Mouse (Mus musculus): ENCODE data around the gene Tcf25. TPM values are rescaled to one million over a fixed set of nuclear protein-coding genes. Genes with fewer than 3 reads are reported as not detected.
A peak's percentile ranks its signal among the peaks of the same experiment; 100 is the strongest.

Gene Tcf25
- 149 and 163 TPM in 2 replicates for polyA plus RNA-seq (2014; fragmentation: Nextera tagmentation; extraction: Ambion mirVana)

DNA sequence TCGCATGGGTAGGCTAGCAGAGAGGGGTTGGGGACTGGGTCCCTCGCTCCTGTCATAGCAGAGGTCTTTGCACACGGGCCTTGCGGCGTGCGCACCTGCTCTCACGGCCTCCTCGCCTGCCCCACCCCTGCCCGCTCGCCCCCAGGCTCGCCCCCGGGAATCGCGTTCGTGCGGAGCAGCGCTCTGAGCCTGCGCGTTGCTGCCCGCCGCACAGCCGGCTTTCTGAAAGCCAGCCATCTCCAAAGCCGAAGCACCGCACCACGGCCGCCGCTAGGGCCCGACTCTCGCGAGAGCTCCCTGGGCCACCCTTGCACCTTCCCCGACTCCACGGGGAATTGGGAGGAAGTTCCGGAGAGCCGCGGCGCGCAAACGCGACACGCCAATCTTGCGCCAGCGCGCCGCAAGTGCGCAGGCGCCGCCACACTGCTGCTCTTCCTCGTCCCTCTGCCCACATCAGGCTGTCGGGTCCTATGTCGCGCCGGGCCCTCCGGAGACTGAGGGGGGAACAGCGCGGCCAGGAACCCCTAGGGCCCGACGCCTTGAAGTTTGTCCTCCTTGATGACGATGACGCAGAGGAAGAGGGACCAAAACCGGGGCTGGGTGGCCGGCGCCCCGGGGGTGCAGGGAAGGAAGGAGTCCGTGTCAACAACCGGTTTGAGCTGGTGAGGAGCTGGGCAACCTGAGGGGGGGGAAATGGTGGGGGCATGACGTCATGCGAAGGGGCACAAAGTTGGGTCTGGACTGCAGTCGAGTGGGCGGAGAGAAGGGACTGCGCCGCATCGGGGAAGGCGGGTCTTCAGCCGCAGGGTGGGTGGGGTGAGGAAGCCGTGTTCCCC lies at the start of gene Tcf25:
Tcf25 (plus strand) TSS at position 351 of the 836 bp plus-strand sequence.
- Histone ChIP-seq H3K4me1 (ENCODE audit: control insufficient read depth in 2 of 2, insufficient read depth in 2 of 2, low read length in 2 of 2) (peaks cover 3 to 10% of the 10 kb centered on the region in 2 experiments; a peak in 3 of 4 replicates), H3K9ac (ENCODE audit: low read length) (peak within 1 kb of the TSS; percentile 92), H3K27me3 (ENCODE audit: control insufficient read depth, insufficient read depth, low read length) (no peaks in the 10 kb centered on the region), H3K27ac (replicated peaks in 1 of 2; ENCODE audit: control insufficient read depth in 1 of 2, insufficient read depth in 1 of 2, low read depth in 2 of 2, low read length in 2 of 2) (peak within 1 kb of the TSS; percentile 98 to 99), H3K9me3 (ENCODE audit: control insufficient read depth, low read length) (no peaks in the 10 kb centered on the region), H3K4me2 (ENCODE audit: low read length) (peak within 1 kb of the TSS; percentile 87), H3K36me3 (ENCODE audit: control insufficient read depth, insufficient read depth, low read length) (peaks cover 16% of the 10 kb centered on the region; the same call in 1 of the 2 replicates), H3K4me3 (ENCODE audit: control insufficient read depth in 1 of 2, insufficient read depth in 1 of 2, low read depth in 1 of 2, low read length in 2 of 2) (peak within 1 kb of the TSS; percentile 90 to 93)
- ATAC-seq (ENCODE audit: insufficient number of reproducible peaks, insufficient read depth, low FRiP score, low read depth), result peak; percentile 88
- WGBS, result 2% methylated on average over 74 of the region's 75 CpGs

DNA sequence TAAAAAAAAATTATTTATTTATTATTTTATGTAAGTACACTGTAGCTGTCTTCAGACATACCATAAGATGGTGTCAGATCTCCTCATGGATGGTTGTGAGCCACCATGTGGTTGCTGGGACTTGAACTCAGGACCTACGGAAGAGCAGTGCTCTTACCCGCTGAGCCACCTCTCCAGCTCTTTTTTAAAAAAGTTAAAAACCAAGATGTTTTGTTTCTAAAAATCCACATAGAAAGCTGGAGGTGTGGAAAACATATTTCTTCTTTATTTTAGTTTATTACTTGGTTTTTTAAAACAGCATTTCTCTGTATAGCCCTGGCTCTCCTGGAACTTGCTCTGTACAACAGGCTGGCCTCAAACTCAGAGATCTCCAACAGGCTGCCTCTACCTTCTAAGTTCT lies 45.0 kb upstream of the Tcf25 start:
- Histone ChIP-seq H3K9ac (ENCODE audit: low read length) (no peak overlapping the region), H3K27ac (replicated peaks in 1 of 2; ENCODE audit: control insufficient read depth in 1 of 2, insufficient read depth in 1 of 2, low read depth in 2 of 2, low read length in 2 of 2) (no peak overlapping the region), H3K36me3 (ENCODE audit: control insufficient read depth, insufficient read depth, low read length) (no peaks in the 10 kb centered on the region), H3K4me3 (ENCODE audit: control insufficient read depth in 1 of 2, insufficient read depth in 1 of 2, low read depth in 1 of 2, low read length in 2 of 2) (no peak overlapping the region), H3K9me3 (ENCODE audit: control insufficient read depth, low read length) (no peaks in the 10 kb centered on the region), H3K4me2 (ENCODE audit: low read length) (no peak overlapping the region), H3K4me1 (ENCODE audit: control insufficient read depth in 2 of 2, insufficient read depth in 2 of 2, low read length in 2 of 2) (peaks cover 12 to 14% of the 10 kb centered on the region in 2 experiments; a peak in 3 of 4 replicates), H3K27me3 (ENCODE audit: control insufficient read depth, insufficient read depth, low read length) (peaks cover 3% of the 10 kb centered on the region; the same call in 1 of the 2 replicates)
- 96% methylated on average over 2 of the region's 2 CpGs for WGBS
- no peak for ATAC-seq (ENCODE audit: insufficient number of reproducible peaks, insufficient read depth, low FRiP score, low read depth)

DNA sequence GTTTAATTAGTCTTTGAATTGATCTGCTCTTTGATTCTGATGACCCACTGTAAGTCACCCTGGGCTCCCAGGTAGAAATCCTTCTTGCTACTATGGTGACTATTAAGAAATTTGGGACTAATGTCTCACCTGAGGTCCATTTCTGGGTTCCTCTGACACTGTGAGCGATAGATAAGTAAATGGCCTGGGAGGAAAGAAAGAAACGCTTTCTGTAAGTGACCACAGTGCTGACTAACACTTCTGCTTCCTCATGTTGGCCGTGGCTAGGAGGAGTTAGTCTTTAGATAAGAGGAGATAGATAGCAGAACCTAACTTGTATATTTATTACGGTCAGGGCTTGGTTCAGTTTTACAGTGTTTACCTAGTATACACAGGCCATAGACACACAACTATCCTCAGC lies 44.2 kb upstream of the Tcf25 start:
- WGBS, result 41% methylated on average over 4 of the region's 4 CpGs
- H3K9me3 ChIP-seq (ENCODE audit: control insufficient read depth, low read length), result no peaks in the 10 kb centered on the region
- ATAC-seq (ENCODE audit: insufficient number of reproducible peaks, insufficient read depth, low FRiP score, low read depth), result no peak
- no peaks in the 10 kb centered on the region for H3K36me3 ChIP-seq (ENCODE audit: control insufficient read depth, insufficient read depth, low read length)
- no peak overlapping the region for H3K9ac ChIP-seq (ENCODE audit: low read length)
- H3K27ac ChIP-seq (replicated peaks in 1 of 2; ENCODE audit: control insufficient read depth in 1 of 2, insufficient read depth in 1 of 2, low read depth in 2 of 2, low read length in 2 of 2), result no peak overlapping the region
- H3K4me2 ChIP-seq (ENCODE audit: low read length), result no peak overlapping the region
- H3K4me3 ChIP-seq (ENCODE audit: control insufficient read depth in 1 of 2, insufficient read depth in 1 of 2, low read depth in 1 of 2, low read length in 2 of 2), result no peak overlapping the region
- H3K27me3 ChIP-seq (ENCODE audit: control insufficient read depth, insufficient read depth, low read length), result peaks cover 8% of the 10 kb centered on the region; the same call in 1 of the 2 replicates
- peaks cover 12 to 16% of the 10 kb centered on the region in 2 experiments; a peak in 3 of 4 replicates for H3K4me1 ChIP-seq (ENCODE audit: control insufficient read depth in 2 of 2, insufficient read depth in 2 of 2, low read length in 2 of 2)

DNA sequence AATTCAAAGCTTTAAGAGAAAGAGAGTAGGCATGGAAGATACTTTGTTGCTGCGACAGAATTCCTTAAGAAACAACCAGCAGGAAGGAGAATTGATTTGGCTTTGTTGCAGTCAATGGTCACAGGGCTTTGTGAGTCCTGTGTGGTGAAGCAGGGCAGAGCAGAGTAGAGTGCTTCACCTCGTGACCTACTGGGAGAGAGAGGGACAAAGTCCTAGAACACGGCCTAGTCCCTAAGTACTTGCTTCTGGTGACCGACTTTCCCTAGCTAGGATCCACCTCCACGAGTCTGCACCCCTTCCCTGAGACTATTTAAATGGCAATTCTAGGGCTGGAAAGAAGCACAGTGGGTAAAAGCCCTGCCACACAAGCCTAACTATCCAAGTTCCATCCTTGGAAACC lies 43.6 kb upstream of the Tcf25 start:
- H3K9me3 ChIP-seq (ENCODE audit: control insufficient read depth, low read length), result no peaks in the 10 kb centered on the region
- no peak overlapping the region for H3K9ac ChIP-seq (ENCODE audit: low read length)
- peaks cover 11% of the 10 kb centered on the region; the same call in 1 of the 2 replicates for H3K27me3 ChIP-seq (ENCODE audit: control insufficient read depth, insufficient read depth, low read length)
- H3K4me2 ChIP-seq (ENCODE audit: low read length), result no peak overlapping the region
- H3K36me3 ChIP-seq (ENCODE audit: control insufficient read depth, insufficient read depth, low read length), result no peaks in the 10 kb centered on the region
- whole genome bisulfite sequencing, result 70% methylated on average over 5 of the region's 5 CpGs
- ATAC-seq (ENCODE audit: insufficient number of reproducible peaks, insufficient read depth, low FRiP score, low read depth), result no peak
- no peak overlapping the region for H3K27ac ChIP-seq (replicated peaks in 1 of 2; ENCODE audit: control insufficient read depth in 1 of 2, insufficient read depth in 1 of 2, low read depth in 2 of 2, low read length in 2 of 2)
- peaks cover 12 to 17% of the 10 kb centered on the region in 2 experiments; a peak in 3 of 4 replicates for H3K4me1 ChIP-seq (ENCODE audit: control insufficient read depth in 2 of 2, insufficient read depth in 2 of 2, low read length in 2 of 2)
- no peak overlapping the region for H3K4me3 ChIP-seq (ENCODE audit: control insufficient read depth in 1 of 2, insufficient read depth in 1 of 2, low read depth in 1 of 2, low read length in 2 of 2)

DNA sequence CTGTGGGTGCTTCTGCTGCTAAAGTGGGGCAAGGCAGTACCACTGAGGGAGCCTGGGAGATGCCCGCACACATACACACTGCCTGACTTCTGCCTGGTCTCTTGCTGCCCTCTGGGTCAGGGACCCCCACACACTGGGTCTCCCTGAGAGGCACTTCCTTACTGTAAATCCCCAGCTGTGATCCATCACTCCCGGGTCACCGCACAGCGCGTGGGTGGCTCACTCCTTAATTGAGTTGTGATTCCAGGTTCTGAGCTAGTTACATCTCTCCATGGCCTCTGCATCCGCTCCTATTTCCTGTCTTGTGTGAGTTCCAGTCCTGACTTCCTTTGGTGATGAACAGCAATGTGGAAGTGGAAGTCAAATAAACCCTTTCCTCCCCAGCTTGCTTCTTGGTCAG lies 42.9 kb upstream of the Tcf25 start:
- no peak overlapping the region for H3K9ac ChIP-seq (ENCODE audit: low read length)
- no peak overlapping the region; a peak in 1 of 4 replicates for H3K27ac ChIP-seq (replicated peaks in 1 of 2; ENCODE audit: control insufficient read depth in 1 of 2, insufficient read depth in 1 of 2, low read depth in 2 of 2, low read length in 2 of 2)
- H3K9me3 ChIP-seq (ENCODE audit: control insufficient read depth, low read length), result no peaks in the 10 kb centered on the region
- no peak overlapping the region for H3K4me2 ChIP-seq (ENCODE audit: low read length)
- no peak for ATAC-seq (ENCODE audit: insufficient number of reproducible peaks, insufficient read depth, low FRiP score, low read depth)
- no peak overlapping the region for H3K4me3 ChIP-seq (ENCODE audit: control insufficient read depth in 1 of 2, insufficient read depth in 1 of 2, low read depth in 1 of 2, low read length in 2 of 2)
- peaks cover 11% of the 10 kb centered on the region; the same call in 1 of the 2 replicates for H3K27me3 ChIP-seq (ENCODE audit: control insufficient read depth, insufficient read depth, low read length)
- H3K4me1 ChIP-seq (ENCODE audit: control insufficient read depth in 2 of 2, insufficient read depth in 2 of 2, low read length in 2 of 2), result peaks cover 12 to 17% of the 10 kb centered on the region in 2 experiments; a peak in 3 of 4 replicates
- no peaks in the 10 kb centered on the region for H3K36me3 ChIP-seq (ENCODE audit: control insufficient read depth, insufficient read depth, low read length)
- WGBS, result 55% methylated on average over 6 of the region's 6 CpGs

DNA sequence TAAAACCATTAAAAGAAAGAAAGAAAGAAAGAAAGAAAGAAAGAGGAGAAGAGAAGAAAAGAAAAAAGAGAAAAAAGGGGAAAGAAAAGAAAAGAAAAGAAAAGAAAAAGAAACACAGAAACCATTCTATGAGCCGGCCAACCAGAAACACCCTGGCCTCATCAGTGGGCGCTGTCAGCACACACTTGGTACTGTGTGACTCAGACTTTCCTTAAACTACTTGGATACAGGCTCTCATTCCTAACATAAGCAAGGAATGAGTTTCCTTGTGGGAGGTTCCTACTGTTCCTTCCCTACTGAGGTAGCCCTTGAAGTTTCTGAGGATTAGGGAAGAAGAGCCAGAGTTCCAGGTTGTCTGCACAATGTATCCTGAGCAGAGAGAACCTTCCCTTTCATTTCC lies 42.3 kb upstream of the Tcf25 start:
- no peak overlapping the region for H3K9ac ChIP-seq (ENCODE audit: low read length)
- no peak overlapping the region for H3K27ac ChIP-seq (replicated peaks in 1 of 2; ENCODE audit: control insufficient read depth in 1 of 2, insufficient read depth in 1 of 2, low read depth in 2 of 2, low read length in 2 of 2)
- no peak overlapping the region for H3K4me3 ChIP-seq (ENCODE audit: control insufficient read depth in 1 of 2, insufficient read depth in 1 of 2, low read depth in 1 of 2, low read length in 2 of 2)
- H3K36me3 ChIP-seq (ENCODE audit: control insufficient read depth, insufficient read depth, low read length), result no peaks in the 10 kb centered on the region
- peaks cover 12 to 17% of the 10 kb centered on the region in 2 experiments; a peak in 3 of 4 replicates for H3K4me1 ChIP-seq (ENCODE audit: control insufficient read depth in 2 of 2, insufficient read depth in 2 of 2, low read length in 2 of 2)
- H3K4me2 ChIP-seq (ENCODE audit: low read length), result no peak overlapping the region
- H3K27me3 ChIP-seq (ENCODE audit: control insufficient read depth, insufficient read depth, low read length), result peaks cover 11% of the 10 kb centered on the region; the same call in 1 of the 2 replicates
- WGBS, result 40% methylated on average over 2 of the region's 2 CpGs
- H3K9me3 ChIP-seq (ENCODE audit: control insufficient read depth, low read length), result no peaks in the 10 kb centered on the region
- no peak for ATAC-seq (ENCODE audit: insufficient number of reproducible peaks, insufficient read depth, low FRiP score, low read depth)

DNA sequence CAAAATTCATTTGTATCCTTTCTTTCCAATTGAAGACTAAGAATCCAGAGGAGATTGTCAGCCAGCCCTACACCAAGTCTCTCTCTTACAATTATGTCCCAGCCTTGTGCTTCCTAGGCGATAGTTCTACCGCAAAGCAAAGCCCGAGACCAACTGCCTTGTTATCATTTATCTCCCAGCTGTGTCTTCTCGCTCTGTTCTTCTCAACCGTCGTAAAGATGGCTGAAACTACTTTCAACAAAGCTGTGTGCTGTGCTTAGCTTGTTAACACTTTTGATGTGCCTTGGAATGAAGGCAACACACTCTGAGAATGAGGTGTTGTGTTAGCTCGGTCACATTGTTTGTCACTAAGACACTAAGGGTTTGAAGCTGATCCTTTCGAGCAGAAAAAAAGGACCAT lies 41.7 kb upstream of the Tcf25 start:
- no peaks in the 10 kb centered on the region for H3K9me3 ChIP-seq (ENCODE audit: control insufficient read depth, low read length)
- H3K4me2 ChIP-seq (ENCODE audit: low read length), result peak overlapping the region; percentile 92; the same call in 1 of the 2 replicates
- no peak for ATAC-seq (ENCODE audit: insufficient number of reproducible peaks, insufficient read depth, low FRiP score, low read depth)
- WGBS, result 23% methylated on average over 8 of the region's 8 CpGs
- no peak overlapping the region for H3K9ac ChIP-seq (ENCODE audit: low read length)
- H3K27me3 ChIP-seq (ENCODE audit: control insufficient read depth, insufficient read depth, low read length), result peaks cover 11% of the 10 kb centered on the region; the same call in 1 of the 2 replicates
- peak overlapping the region in 1 of 2 experiments; percentile 62; a peak in 1 of 4 replicates for H3K4me3 ChIP-seq (ENCODE audit: control insufficient read depth in 1 of 2, insufficient read depth in 1 of 2, low read depth in 1 of 2, low read length in 2 of 2)
- no peaks in the 10 kb centered on the region for H3K36me3 ChIP-seq (ENCODE audit: control insufficient read depth, insufficient read depth, low read length)
- peaks cover 12 to 17% of the 10 kb centered on the region in 2 experiments; a peak in 3 of 4 replicates for H3K4me1 ChIP-seq (ENCODE audit: control insufficient read depth in 2 of 2, insufficient read depth in 2 of 2, low read length in 2 of 2)
- no peak overlapping the region; a peak in 1 of 4 replicates for H3K27ac ChIP-seq (replicated peaks in 1 of 2; ENCODE audit: control insufficient read depth in 1 of 2, insufficient read depth in 1 of 2, low read depth in 2 of 2, low read length in 2 of 2)
